Mouse (Mus musculus) lung, adult 2 months (tissue): ENCODE results near the gene Nbas.

Source experiments
- CTCF ChIP-seq: fragments of 200-500 bp; IDR thresholded peaks from 2 replicates; pipeline ENCODE4 v1.5.1; 2011; ENCODE audit warnings: mild to moderate bottlenecking, low read length, control low read depth; ENCODE audit not compliant: insufficient read depth
- POLR2A ChIP-seq: fragments of 200-500 bp; IDR thresholded peaks from 2 replicates; pipeline ENCODE4 v1.6.1; 2011; ENCODE audit warnings: low read depth, mild to moderate bottlenecking, control low read depth, low read length, borderline replicate concordance; ENCODE audit errors: extremely low read depth

- TF ChIP-seq POLR2A (no peak), CTCF (no peak)
Observed at GRCm38 (mm10) chr12:13539171-13539570, 270.2 kb downstream of the Nbas start.
